Mouse (Mus musculus) macrophage (primary cell): ENCODE measurements around the gene Rpl5. TPM values are rescaled to one million over a fixed set of nuclear protein-coding genes. Genes with fewer than 3 reads are reported as not detected.

Experiments used
- H3K27ac ChIP-seq: fragments of 350-480 bp; formaldehyde crosslinking; 2 replicates; pipeline ENCODE4 v1.9.0; 2021
- H3K36me3 ChIP-seq: fragments of 350-480 bp; formaldehyde crosslinking; 2 replicates; pipeline ENCODE4 v1.9.0; 2021; ENCODE audit errors: inconsistent target
- H3K4me3 ChIP-seq: fragments of 350-480 bp; formaldehyde crosslinking; 2 replicates; pipeline ENCODE4 v1.9.0; 2021; ENCODE audit errors: inconsistent target
- H3K79me2 ChIP-seq: fragments of 350-480 bp; formaldehyde crosslinking; 2 replicates; pipeline ENCODE4 v1.9.0; 2021; ENCODE audit errors: inconsistent target
- WGBS: methylation state at CpG from one replicate; pipeline ENCODE4 v1.1.7; 2026; ENCODE audit warnings: inconsistent platforms; ENCODE audit not compliant: missing documents; 5-methylcytosine and 5-hydroxymethylcytosine counted together
- polyA plus RNA-seq: library from polyadenylated mRNA; stranded (reverse); fragments of 250-400 nt; gene quantifications from 3 replicates; pipeline ENCODE4 v1.2.4, GENCODE M21; 2018; ENCODE audit warnings: inconsistent platforms
- total RNA-seq, 78 experiments: library from RNA; depleted of rRNA; stranded (reverse); fragments of 250-400 nt; gene quantifications; 1 replicate in 9 of 78; 2 replicates in 24 of 78; 3 replicates in 43 of 78; 4 replicates in 2 of 78; pipeline ENCODE4 v1.2.4; 2018; ENCODE audit warnings: inconsistent platforms in 56 of 78

Gene Rpl5
- total RNA-seq (2018; cell fraction: chromatin; rRNA removed) = 100 to 1,000 TPM in 22 of 26 experiments, 10 to 100 TPM in 4; 61.3 to 252 (median 196) TPM
- total RNA-seq (2018; cell fraction: cytosol; rRNA removed) = 100 to 1,000 TPM in 6 of 26 experiments, 10 to 100 TPM in 20; 40.6 to 144 (median 77.4) TPM
- 100 to 1,000 TPM in 20 of 26 experiments, 10 to 100 TPM in 6; 55.5 to 262 (median 129) TPM for total RNA-seq (2018; cell fraction: nucleus; rRNA removed)
- 176 to 189 TPM (median 181 TPM) in 3 replicates for polyA plus RNA-seq

DNA sequence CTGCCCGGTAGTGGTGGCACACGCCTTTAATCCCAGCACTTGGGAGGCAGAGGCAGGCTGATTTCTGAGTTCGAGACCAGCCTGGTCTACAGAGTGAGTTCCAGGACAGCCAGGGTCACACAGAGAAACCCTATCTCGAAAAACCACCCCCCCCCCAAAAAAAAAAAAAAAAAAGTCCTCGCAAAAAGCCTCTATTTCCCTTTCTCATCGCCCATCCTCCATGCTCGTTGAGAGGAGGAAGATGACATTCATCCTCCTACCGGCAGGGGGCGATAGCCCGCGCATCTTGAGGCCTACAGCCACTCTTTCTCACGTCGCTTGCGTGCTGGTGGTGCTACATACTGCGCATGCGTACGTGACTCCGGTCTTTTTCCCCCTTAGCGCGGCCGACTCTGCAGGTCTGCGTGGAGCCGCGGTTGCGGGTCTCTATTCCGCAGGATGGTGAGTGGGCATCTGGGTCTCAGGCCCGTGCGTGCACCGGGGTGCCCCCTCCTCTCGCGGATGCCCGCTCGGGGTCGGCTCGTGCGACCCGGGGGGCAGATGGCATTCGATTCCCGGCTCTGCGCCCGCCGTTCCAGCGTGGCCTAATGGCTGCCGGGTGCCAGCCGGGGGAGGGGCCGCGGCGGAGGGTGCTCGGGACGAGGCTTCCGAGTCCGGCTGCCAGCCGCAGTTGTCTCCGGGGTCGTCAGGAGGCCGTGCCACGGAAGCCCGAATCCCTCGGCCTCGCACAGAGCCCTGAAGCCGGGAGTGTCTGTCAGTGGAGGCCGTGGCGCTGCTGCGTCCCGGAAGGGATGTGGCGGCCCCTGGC, at the start of gene Rpl5:
Gene Rpl5 (plus strand): TSS at position 297 of the 808 bp plus-strand sequence.
- peaks cover 20% of the 10 kb centered on the region; the same call in 1 of the 2 replicates for H3K36me3 ChIP-seq
- H3K79me2 ChIP-seq = peaks cover 48% of the 10 kb centered on the region
- peak within 1 kb of the TSS; percentile 54 for H3K27ac ChIP-seq
- H3K4me3 ChIP-seq = peak within 1 kb of the TSS; percentile 98
- 3% methylated on average over 52 of the region's 66 CpGs for WGBS

DNA sequence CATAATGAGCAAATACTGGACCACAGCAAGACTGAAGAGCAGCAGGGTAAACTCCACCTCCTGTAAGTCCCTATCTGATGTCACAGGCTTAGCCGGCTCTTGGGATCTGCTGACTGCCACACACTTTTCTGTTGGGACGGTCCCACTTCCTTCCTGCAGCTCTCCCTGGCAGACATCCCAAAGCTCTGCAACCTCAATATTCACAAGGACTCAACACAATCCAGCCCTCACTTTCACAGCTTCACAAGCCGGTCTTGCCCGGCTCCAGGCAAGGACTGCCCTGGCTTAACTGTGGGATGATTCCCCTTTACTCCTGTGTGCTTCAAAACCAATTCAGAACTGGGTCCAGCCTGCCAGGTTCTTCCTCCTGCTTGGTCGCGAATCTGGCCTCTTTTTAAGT, 46.5 kb upstream of the Rpl5 start:
- H3K36me3 ChIP-seq = no peaks in the 10 kb centered on the region
- WGBS = 13% methylated on average over 6 of the region's 6 CpGs
- H3K27ac ChIP-seq = peak overlapping the region; percentile 24; the same call in 1 of the 2 replicates
- H3K79me2 ChIP-seq = peaks cover 97% of the 10 kb centered on the region
- no peak overlapping the region for H3K4me3 ChIP-seq

DNA sequence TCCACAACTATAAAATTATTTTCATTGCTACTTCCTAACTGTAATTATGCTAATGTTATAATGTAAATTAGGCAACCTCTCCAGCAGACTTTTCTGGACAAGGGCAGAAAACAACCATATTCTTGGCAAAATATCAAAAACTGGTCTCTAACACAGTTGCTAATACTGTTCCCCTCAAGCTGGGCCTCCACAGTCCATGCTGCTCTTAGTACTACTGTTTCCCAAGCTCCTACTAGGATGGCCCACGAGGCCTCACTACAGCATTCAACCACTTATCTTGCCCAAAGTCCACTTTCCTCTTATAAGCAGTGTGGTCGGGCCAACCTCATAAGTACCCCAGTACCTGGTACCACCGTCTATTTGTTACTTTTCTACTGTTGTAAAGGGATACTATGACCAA, 45.7 kb upstream of the Rpl5 start:
- peaks cover 97% of the 10 kb centered on the region for H3K79me2 ChIP-seq
- H3K27ac ChIP-seq = no peak overlapping the region
- no peaks in the 10 kb centered on the region for H3K36me3 ChIP-seq
- H3K4me3 ChIP-seq = no peak overlapping the region
- 68% methylated on average over 3 of the region's 3 CpGs for WGBS

DNA sequence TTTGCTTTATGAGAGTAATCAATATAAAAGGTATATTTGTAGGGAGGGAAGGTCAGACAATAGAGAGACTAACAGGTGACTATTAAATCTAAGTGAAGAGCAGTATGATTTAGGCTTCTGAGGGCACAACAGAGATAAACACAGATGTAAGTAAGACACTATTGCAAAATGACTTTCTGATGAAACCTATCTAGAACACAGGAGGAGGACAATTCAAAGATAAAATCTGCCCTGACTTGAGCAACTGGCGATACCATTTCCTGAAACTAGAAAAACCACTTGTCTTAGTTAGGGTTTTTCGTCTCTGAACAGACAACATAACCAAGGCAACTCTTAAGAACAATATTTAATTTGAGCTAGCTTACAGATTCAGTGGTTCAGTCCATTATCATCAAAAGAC, 44.8 kb upstream of the Rpl5 start:
- no peaks in the 10 kb centered on the region for H3K36me3 ChIP-seq
- H3K79me2 ChIP-seq = peaks cover 97% of the 10 kb centered on the region
- no peak overlapping the region for H3K27ac ChIP-seq
- 28% methylated on average over 2 of the region's 2 CpGs for WGBS
- H3K4me3 ChIP-seq = no peak overlapping the region

DNA sequence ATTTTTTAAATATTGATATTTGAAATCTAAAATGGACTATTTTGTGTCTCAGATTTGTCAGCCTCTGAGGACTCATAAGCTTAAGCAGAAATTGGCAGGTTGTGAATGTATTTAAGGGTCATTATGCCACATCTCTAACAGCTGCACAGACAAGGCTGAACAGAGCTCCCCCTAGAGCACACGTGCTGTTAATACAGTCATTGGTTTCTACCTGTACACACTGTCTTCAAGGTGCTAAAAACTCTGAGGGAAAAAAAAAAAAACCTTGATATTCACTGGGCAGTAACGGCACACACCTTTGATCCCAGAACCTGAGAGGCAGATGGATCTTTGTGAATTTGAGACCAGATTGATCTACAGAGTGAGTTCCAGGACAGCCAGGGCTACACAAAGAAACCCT, 41.3 kb upstream of the Rpl5 start:
- 56% methylated on average over 2 of the region's 2 CpGs for whole genome bisulfite sequencing
- H3K79me2 ChIP-seq = peaks cover 100% of the 10 kb centered on the region
- no peak overlapping the region for H3K4me3 ChIP-seq
- H3K27ac ChIP-seq = no peak overlapping the region
- H3K36me3 ChIP-seq = no peaks in the 10 kb centered on the region

DNA sequence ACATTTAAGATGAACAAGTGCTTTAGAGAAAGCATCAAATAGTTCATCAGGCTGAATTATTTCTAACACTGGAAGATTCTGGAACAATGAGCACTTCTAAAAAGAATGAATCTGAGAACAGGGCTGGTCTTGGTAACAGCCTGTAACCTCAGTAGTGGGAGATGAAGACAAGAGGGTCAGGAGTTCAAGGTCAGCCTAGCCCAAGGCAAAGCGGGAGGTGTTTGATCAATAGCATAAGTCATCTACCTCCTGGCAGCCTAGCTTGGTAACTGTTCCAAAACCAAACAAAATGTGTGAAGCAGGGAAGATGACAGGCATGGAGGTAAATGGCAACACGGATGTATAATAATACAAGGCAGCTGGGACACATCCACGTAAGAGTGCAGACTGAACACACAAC, 36.3 kb upstream of the Rpl5 start:
- Histone ChIP-seq H3K79me2 (peaks cover 88% of the 10 kb centered on the region), H3K4me3 (no peak overlapping the region), H3K36me3 (no peaks in the 10 kb centered on the region), H3K27ac (no peak overlapping the region)
- 83% methylated on average over 3 of the region's 3 CpGs for WGBS

DNA sequence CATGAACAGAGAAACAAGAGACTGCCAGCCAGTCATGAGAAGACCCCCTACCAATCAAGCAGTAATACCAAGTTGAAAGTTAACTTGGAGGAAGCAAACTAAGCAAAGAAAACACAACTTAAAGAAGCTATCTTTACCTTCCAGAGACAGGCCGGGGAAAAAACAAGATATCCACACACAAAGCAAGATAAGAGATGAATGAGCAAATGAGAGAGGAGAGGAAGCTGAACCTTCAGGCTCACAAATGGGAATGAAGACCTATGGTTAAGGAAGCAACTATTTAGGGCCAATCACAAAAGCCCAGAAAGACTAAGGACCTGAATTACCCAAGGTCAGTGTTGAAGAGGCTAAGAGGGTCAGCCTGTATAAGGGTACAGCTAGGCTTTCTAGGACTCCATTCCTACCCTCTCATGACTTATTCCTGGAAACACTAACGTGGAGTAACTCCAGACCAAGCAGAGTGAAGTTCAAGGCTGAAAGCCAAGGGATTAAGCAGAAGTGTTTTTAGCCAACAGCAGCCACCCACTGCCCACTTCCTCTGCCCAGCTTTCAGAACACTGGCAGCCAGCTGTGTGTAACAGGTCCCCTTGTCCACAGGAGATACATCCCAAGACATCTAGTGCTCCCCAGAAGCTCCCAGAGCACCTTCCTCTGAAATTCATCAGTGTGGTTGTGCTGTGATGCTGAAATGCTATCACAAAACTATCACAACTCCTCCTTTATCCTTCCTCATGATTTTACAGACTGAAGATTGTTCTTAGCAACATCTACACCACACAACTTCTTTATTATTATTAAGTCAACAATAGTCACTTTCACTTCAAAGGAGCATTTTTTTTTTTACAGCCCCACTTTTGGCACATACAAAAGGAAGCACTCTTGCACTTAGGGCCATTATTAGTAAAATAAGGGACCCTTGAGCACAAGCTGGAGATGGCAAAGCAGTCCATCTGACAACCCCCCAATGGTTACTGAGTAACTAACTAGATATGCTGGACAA, 33.9 kb upstream of the Rpl5 start:
- Histone ChIP-seq H3K27ac (peak overlapping the region; percentile 1; the same call in 1 of the 2 replicates), H3K36me3 (no peaks in the 10 kb centered on the region), H3K79me2 (peaks cover 63% of the 10 kb centered on the region), H3K4me3 (no peak overlapping the region)
- WGBS = 32% methylated on average over 2 of the region's 2 CpGs

DNA sequence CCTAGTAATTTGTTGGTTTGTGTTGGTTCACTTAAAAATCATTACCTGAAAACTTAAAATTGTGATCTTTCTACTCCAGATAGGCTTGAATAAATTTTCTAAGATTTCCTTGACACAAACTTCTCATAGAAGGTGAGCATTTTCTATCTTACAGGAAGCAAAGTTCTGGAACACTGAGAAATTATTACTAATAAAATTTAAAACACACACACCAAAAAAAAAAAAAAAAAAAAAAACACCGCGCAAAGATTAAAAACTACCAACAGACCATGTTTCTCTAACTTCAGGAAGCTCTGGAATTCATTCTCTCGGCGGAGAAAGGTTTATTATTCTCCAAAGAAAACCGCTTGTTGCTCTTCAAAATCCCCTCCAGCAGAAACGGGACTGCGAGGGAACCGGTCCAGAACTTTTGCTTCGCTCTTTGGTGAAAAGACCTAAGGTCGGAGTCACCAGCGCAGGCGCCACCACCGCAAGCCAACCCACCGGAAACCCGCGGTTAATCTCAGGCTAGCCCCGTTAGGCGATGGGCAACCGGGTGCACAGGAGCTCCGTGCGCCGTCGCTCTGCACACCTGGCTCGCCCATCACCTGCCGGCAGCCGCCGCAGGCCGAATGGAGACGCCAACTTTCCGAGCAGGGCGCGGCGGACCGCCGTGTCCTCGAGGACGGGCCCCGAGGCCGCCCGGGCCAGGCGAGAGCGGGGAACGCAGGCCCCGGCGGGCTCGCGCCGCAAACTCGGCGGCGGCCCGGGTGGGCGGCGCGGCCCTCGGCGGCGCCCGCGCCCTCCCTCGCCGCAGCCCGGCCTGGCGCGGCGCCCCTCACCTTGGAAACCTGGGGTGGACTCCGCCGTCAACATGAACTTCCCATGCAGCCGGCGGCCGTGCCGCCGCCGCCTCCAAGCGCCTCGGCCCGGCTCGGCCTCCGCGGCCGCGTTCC, 32.1 kb upstream of the Rpl5 start:
- under 1% methylated on average over 62 of the region's 82 CpGs for WGBS
- Histone ChIP-seq H3K4me3 (peak overlapping the region; percentile 47), H3K36me3 (no peaks in the 10 kb centered on the region), H3K79me2 (peaks cover 45% of the 10 kb centered on the region), H3K27ac (no peak overlapping the region)

DNA sequence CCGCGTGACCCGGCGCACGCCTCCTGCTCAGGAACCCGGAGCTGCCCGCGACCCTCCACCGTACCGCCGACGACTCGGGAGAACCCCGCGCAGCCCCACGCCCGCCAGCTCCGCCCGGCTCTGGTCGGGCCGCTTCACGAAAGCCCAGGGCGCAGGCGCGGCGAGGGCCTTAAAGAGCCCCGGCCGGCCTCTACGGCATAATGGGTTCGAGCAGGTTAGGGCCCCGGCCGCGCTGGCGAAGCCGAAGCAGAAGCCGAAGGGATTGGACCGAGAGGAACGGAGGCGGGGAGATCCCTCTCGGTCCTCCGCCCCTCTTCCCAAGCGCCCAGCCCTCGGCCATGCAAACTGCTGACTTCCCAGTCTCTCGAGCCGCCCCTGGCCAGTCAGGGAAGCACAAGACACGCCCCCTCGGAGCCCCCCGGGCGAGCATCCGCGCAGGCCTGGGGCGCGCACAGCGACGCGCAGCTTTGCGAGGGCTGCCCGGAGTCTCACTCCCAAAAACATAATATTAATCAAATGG, 31.3 kb upstream of the Rpl5 start:
- Histone ChIP-seq H3K79me2 (peaks cover 38% of the 10 kb centered on the region), H3K27ac (peak overlapping the region; percentile 64), H3K4me3 (peak overlapping the region; percentile 28; the same call in 1 of the 2 replicates), H3K36me3 (no peaks in the 10 kb centered on the region)
- 0% methylated on average over 43 of the region's 58 CpGs for WGBS

DNA sequence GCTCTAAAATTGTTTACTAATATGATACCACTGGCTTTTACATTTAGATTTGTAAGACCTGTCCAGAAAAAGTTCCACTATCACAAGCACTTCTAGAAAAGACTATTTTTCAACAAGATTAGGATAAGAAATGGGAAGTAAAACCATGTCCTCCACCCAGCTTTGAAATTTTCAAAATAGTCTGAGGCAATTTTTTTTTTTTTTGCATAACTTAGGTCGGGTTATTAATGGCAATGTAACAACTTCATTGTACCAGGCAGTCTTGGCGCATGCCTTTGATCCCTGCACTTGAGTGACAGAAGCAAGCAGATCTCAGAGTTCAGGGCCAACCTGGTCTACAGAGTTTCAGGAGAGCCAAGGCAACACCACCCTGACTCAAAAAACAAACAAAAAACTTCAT, 30.6 kb upstream of the Rpl5 start:
- peak overlapping the region; percentile 28; the same call in 1 of the 2 replicates for H3K4me3 ChIP-seq

DNA sequence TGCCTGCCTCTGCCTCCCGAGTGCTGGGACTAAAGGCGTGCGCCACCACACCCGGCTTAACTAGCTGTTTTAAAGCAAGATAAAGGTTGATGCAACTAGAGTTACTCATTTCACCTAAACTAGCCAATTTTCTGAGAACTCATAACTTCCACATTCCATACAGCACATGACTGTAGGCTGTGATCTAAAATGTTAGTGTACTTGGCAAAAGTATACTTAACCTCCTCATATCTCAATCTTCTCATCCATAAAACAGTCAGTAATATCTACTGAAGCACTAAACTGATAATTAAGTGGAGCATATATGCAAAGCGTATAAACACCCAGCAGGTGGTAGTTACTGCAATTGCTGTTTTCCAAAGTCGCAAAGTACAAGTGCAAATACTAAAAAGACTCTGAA, 27.0 kb upstream of the Rpl5 start:
- Histone ChIP-seq H3K36me3 (no peaks in the 10 kb centered on the region), H3K4me3 (no peak overlapping the region), H3K79me2 (no peaks in the 10 kb centered on the region), H3K27ac (no peak overlapping the region)
- 81% methylated on average over 5 of the region's 6 CpGs for WGBS

More for the DNA sequence above, 30.6 kb upstream of the Rpl5 start:
- 10% methylated on average over 2 of the region's 2 CpGs for WGBS
- H3K79me2 ChIP-seq = peaks cover 31% of the 10 kb centered on the region
- H3K27ac ChIP-seq = peak overlapping the region; percentile 64
- no peaks in the 10 kb centered on the region for H3K36me3 ChIP-seq

DNA sequence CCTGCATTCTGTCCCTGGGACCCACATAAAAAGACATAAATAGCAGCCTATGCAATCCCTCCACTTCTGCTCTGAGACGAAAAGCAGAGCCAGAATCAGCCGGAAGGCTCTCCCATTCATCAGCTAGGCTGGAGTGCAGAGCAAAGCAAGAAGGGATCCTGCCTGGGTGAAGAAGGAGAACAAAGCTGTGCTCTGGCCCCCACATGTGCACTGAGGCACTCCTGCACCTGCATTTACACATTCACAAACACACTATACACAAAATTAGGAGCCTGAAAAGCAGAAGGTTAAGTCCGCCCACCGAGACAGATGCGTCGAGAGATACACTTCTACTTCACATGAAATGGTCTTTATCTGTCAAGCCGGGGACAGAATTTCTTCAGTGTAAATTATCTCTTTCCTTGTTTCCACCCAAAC, 26.4 kb upstream of the Rpl5 start:
- WGBS = 94% methylated on average over 7 of the region's 7 CpGs
- Histone ChIP-seq H3K27ac (no peak overlapping the region), H3K4me3 (no peak overlapping the region), H3K79me2 (no peaks in the 10 kb centered on the region), H3K36me3 (no peaks in the 10 kb centered on the region)

DNA sequence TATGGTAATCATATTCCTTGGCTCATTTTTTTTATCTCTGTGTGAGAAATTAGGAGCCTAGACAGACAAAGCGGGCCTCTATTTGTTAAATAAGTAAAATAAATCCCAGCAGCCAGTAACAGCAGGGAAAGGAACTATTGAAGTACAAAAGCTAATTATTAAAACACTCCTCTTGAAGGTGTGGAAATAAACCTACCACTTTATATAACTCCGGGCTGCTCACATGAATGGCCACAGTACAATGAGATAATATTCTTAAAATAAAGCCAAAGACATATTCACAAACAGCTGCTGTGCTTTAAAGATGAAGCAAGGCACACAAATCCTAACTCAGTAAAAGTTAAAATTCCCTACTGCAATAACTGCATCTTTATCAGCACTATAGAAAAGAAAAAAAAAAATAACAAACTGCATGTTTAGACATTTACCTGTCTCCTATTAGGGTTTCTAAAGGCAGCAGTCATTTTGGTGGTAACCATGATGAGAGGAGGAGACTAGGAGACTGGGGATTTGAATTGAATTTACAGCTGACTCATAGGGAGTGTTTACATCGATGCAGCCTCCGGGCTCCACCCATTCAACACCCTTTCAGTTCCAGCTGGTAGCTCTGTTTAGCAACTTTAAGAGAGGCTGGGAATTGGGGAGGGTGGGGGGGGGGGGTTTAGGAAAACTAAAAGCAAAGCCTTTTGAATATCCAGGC, 25.6 kb upstream of the Rpl5 start, which contains the start of gene Evi5:
Gene Evi5 (minus strand): TSS at position 547 of the 700 bp plus-strand sequence.
- Histone ChIP-seq H3K36me3 (no peaks in the 10 kb centered on the region), H3K27ac (no peak within 1 kb of the TSS), H3K4me3 (no peak within 1 kb of the TSS), H3K79me2 (no peaks in the 10 kb centered on the region)
- WGBS = 44% methylated on average over 4 of the region's 4 CpGs
